Mouse (Mus musculus): ENCODE measurements around the gene 1700016C15Rik.

DNA sequence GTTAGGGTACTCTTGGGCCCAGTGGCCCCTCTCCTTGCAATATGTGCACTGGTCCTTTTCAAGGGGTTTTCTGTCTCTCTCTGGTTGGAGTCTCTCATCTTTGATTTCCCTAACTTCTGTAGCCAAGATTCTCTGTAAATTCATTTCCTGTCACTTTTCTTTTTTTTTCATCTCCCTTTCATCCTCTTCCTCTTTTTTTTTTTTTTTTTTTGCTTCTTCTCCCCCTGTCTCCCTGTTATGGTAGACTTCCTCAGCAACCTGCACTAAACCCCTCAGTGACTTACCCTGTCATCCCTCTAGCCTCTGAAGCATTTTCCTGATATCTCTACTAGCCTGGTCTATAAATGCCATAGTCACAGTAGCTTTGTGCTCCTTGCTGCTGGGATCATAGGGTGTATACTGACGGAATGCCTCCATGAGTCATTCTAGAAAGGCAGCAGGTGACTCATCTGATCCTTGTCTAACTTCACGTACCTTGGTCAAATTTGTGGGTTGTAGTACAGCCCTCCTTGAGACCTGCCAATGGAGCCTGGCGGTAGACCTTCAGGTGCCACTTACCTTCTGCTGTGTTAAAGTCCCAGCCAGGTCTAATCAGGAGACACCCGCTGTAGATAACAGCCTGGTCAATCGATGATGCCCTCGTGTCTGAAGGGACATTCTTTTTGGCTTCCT lies 18.4 kb downstream of the 1700016C15Rik start:
- TF ChIP-seq CTCF (IDR thresholded peaks at IDR 0.05; ENCODE audit: insufficient read depth, low read depth, low read length) (no peak), POLR2A (IDR thresholded peaks at IDR 0.05; ENCODE audit: insufficient read depth, low read depth, low read length) (no peak)
